Mouse (Mus musculus): ENCODE measurements around the gene Sirt3.

The Sirt3 gene

GRCm38 (mm10) chr7:140881696-140882468, at the start of gene Sirt3, which contains the start of gene Psmd13:
Sirt3 (minus strand) TSS chr7:140882309.
Psmd13 (plus strand) TSS chr7:140881968.
- DNase-seq (ENCODE audit: low spot score in 2 of 2) = peak; percentile 81 to 91

GRCm38 (mm10) chr7:140927181-140927580, 45.1 kb upstream of the Sirt3 start:
- no peak for DNase-seq (ENCODE audit: low spot score in 2 of 2)

GRCm38 (mm10) chr7:140923070-140923775, 41.1 kb upstream of the Sirt3 start:
- no peak for DNase-seq (ENCODE audit: low spot score in 2 of 2)

- peak in 1 of 2 experiments; percentile 61 for DNase-seq (ENCODE audit: low spot score in 2 of 2)
These were observed 40.4 kb upstream of the Sirt3 start for GRCm38 (mm10) chr7:140922398-140923069.

- no peak for DNase-seq (ENCODE audit: low spot score in 2 of 2)
These were observed 39.3 kb upstream of the Sirt3 start for GRCm38 (mm10) chr7:140921225-140921975.

GRCm38 (mm10) chr7:140920418-140921029, 38.4 kb upstream of the Sirt3 start, which contains the start of gene Nlrp6:
Nlrp6 (plus strand) TSS chr7:140920902.
- DNase-seq (ENCODE audit: low spot score in 2 of 2) = no peak

GRCm38 (mm10) chr7:140919911-140920310, 37.8 kb upstream of the Sirt3 start:
- DNase-seq (ENCODE audit: low spot score in 2 of 2) = no peak

- no peak for DNase-seq (ENCODE audit: low spot score in 2 of 2)
These were observed 32.1 kb upstream of the Sirt3 start for GRCm38 (mm10) chr7:140914031-140914690.

GRCm38 (mm10) chr7:140912846-140913482, 30.9 kb upstream of the Sirt3 start:
- DNase-seq (ENCODE audit: low spot score in 2 of 2) = no peak

GRCm38 (mm10) chr7:140912293-140912692, 30.2 kb upstream of the Sirt3 start:
- no peak for DNase-seq (ENCODE audit: low spot score in 2 of 2)

- DNase-seq (ENCODE audit: low spot score in 2 of 2) = peak; percentile 50 to 76
These were observed 26.6 kb upstream of the Sirt3 start for GRCm38 (mm10) chr7:140908634-140909107.

GRCm38 (mm10) chr7:140908181-140908580, 26.1 kb upstream of the Sirt3 start:
- DNase-seq (ENCODE audit: low spot score in 2 of 2) = no peak

- no peak for DNase-seq (ENCODE audit: low spot score in 2 of 2)
These were observed 25.6 kb upstream of the Sirt3 start for GRCm38 (mm10) chr7:140907697-140908096.

- no peak for DNase-seq (ENCODE audit: low spot score in 2 of 2)
These were observed 25.0 kb upstream of the Sirt3 start for GRCm38 (mm10) chr7:140907131-140907530.

GRCm38 (mm10) chr7:140905642-140906081, 23.6 kb upstream of the Sirt3 start:
- DNase-seq (ENCODE audit: low spot score in 2 of 2) = no peak

GRCm38 (mm10) chr7:140903212-140903611, 21.1 kb upstream of the Sirt3 start:
- peak; percentile 75 to 87 for DNase-seq (ENCODE audit: low spot score in 2 of 2)

- DNase-seq (ENCODE audit: low spot score in 2 of 2) = no peak
These were observed 20.1 kb upstream of the Sirt3 start for GRCm38 (mm10) chr7:140902036-140902875.

- no peak for DNase-seq (ENCODE audit: low spot score in 2 of 2)
These were observed 18.1 kb upstream of the Sirt3 start, which contains the start of gene Cox8b for GRCm38 (mm10) chr7:140900220-140900619. Cox8b (minus strand) TSS chr7:140900446.

- no peak for DNase-seq (ENCODE audit: low spot score in 2 of 2)
These were observed 17.0 kb upstream of the Sirt3 start for GRCm38 (mm10) chr7:140899121-140899520.

Data from cerebellum, postnatal 4 days (tissue).